ENCODE assay signal across 25 mouse cellular contexts in genomic region chr10:63117583-63117982, GRCm38 (mm10). TPM values are rescaled to one million over a fixed set of nuclear protein-coding genes. Genes with fewer than 3 reads are reported as not detected.
A peak's percentile ranks its signal among the peaks of the same experiment; 100 is the strongest.
DNase-seq lines count a peak whose midpoint lies in the region; ATAC-seq and TF ChIP-seq lines count a peak whose summit lies in the region.
"Had no signal": no experiment of that assay in that cellular context is flagged by ENCODE, and none has a peak within 500 bp of the region (broad histone marks: within the 10 kb centered on the region; RNA-seq: fewer than 3 reads in every experiment).

No protein-coding gene starts in this region.

- DNase-seq in A20 (ENCODE audit: low read depth, low spot score) (peak; percentile 27), ZHBTc4 (ENCODE audit: low read depth, low spot score) (peak; percentile 68)
- DNase-seq in gastrocnemius, postnatal 25 days: no peak
- DNase-seq: adrenal gland, postnatal 10 days; B cell, adult 2 months; cerebellum, adult 9-10 months; heart, postnatal 4 days; kidney, adult 11 months; kidney, postnatal 14 days; lung, postnatal 36 days; thymus, postnatal 14 days had no signal

- WGBS in intestine, postnatal 0 days: 97% methylated on average over 8 of the region's 8 CpGs
- WGBS in intestine, embryonic 16.5 days: 92% methylated on average over 8 of the region's 8 CpGs

- H3K4me3 ChIP-seq in intestine, postnatal 0 days (ENCODE audit: low read depth, low read length): no peak overlapping the region
- no peak overlapping the region for H3K4me3 ChIP-seq in intestine, embryonic 16.5 days (ENCODE audit: low read length)
- no peak overlapping the region for H3K4me3 ChIP-seq in ES-Bruce4 (ENCODE audit: low read depth, low read length)
- H3K4me3 ChIP-seq: embryonic facial prominence, embryonic 15.5 days; hindbrain, embryonic 15.5 days; lung, embryonic 15.5 days; midbrain, embryonic 15.5 days had no signal

- no peak for ATAC-seq in intestine, postnatal 0 days
- no peak for ATAC-seq in intestine, embryonic 16.5 days
- no peak for ATAC-seq in megakaryocyte progenitor cell, adult 5-6 weeks (replicated peaks; ENCODE audit: poor library complexity)
- ATAC-seq: forebrain, embryonic 16.5 days; midbrain, embryonic 15.5 days had no signal

- TF ChIP-seq EP300 in ES-Bruce4 (IDR thresholded peaks at IDR 0.05; ENCODE audit: insufficient read depth, low read depth, low read length): no peak

- no peaks in the 10 kb centered on the region for H3K9me3 ChIP-seq in intestine, postnatal 0 days (ENCODE audit: control insufficient read depth)
- H3K9me3 ChIP-seq in intestine, embryonic 16.5 days (ENCODE audit: control insufficient read depth, low read length): no peaks in the 10 kb centered on the region
- H3K9me3 ChIP-seq in ES-Bruce4 (replicated peaks; ENCODE audit: control insufficient read depth, insufficient read depth, low read length, poor library complexity, severe bottlenecking): no peaks in the 10 kb centered on the region
- H3K9me3 ChIP-seq: embryonic facial prominence, embryonic 15.5 days; hindbrain, embryonic 15.5 days; lung, embryonic 15.5 days; midbrain, embryonic 15.5 days had no signal

- no peak overlapping the region for H3K27ac ChIP-seq in intestine, postnatal 0 days (ENCODE audit: low read depth, low read length)
- no peak overlapping the region for H3K27ac ChIP-seq in intestine, embryonic 16.5 days (ENCODE audit: low read length)
- no peak overlapping the region for H3K27ac ChIP-seq in ES-Bruce4 (ENCODE audit: insufficient read depth, low read length)
- H3K27ac ChIP-seq: embryonic facial prominence, embryonic 15.5 days; hindbrain, embryonic 15.5 days; liver, embryonic 14.5 days; lung, embryonic 15.5 days; midbrain, embryonic 15.5 days had no signal

- H3K9ac ChIP-seq in intestine, postnatal 0 days (ENCODE audit: low read depth, low read length): no peak overlapping the region
- no peak overlapping the region for H3K9ac ChIP-seq in intestine, embryonic 16.5 days (ENCODE audit: low read depth, low read length)
- no peak overlapping the region for H3K9ac ChIP-seq in ES-Bruce4 (ENCODE audit: low read depth, poor library complexity, severe bottlenecking)
- H3K9ac ChIP-seq: embryonic facial prominence, embryonic 15.5 days; hindbrain, embryonic 15.5 days; liver, embryonic 14.5 days; lung, embryonic 15.5 days; midbrain, embryonic 15.5 days had no signal

- no peaks in the 10 kb centered on the region for H3K27me3 ChIP-seq in intestine, postnatal 0 days (replicated peaks; ENCODE audit: control insufficient read depth, insufficient read depth, low read length)
- no peaks in the 10 kb centered on the region for H3K27me3 ChIP-seq in intestine, embryonic 16.5 days (replicated peaks; ENCODE audit: control insufficient read depth, insufficient read depth, low read length)
- H3K27me3 ChIP-seq in ES-Bruce4 (ENCODE audit: control insufficient read depth, insufficient read depth, low read length, poor library complexity, severe bottlenecking): no peaks in the 10 kb centered on the region
- H3K27me3 ChIP-seq: embryonic facial prominence, embryonic 15.5 days; hindbrain, embryonic 15.5 days; lung, embryonic 15.5 days; midbrain, embryonic 15.5 days had no signal

- no peak for TF ChIP-seq POLR2A in ES-Bruce4 (IDR thresholded peaks at IDR 0.05; ENCODE audit: insufficient read depth, low read length)

- H3K36me3 ChIP-seq in intestine, postnatal 0 days (ENCODE audit: control insufficient read depth, insufficient read depth): no peaks in the 10 kb centered on the region
- H3K36me3 ChIP-seq in intestine, embryonic 16.5 days (ENCODE audit: control insufficient read depth, insufficient read depth, low read length): no peaks in the 10 kb centered on the region
- no peaks in the 10 kb centered on the region for H3K36me3 ChIP-seq in ES-Bruce4 (ENCODE audit: control insufficient read depth, insufficient read depth, low read length, poor library complexity, severe bottlenecking)
- H3K36me3 ChIP-seq: embryonic facial prominence, embryonic 15.5 days; hindbrain, embryonic 15.5 days; lung, embryonic 15.5 days; midbrain, embryonic 15.5 days had no signal

- TF ChIP-seq CTCF in intestine, postnatal 0 days (IDR thresholded peaks at IDR 0.05; ENCODE audit: low read depth): peak; percentile 18; the same call in 1 of the 2 replicates
- TF ChIP-seq CTCF in ES-Bruce4 (IDR thresholded peaks at IDR 0.05; ENCODE audit: low read depth, low read length): peak; percentile 29

- H3K4me2 ChIP-seq in intestine, postnatal 0 days (replicated peaks; ENCODE audit: low read depth): no peak overlapping the region
- no peak overlapping the region for H3K4me2 ChIP-seq in intestine, embryonic 16.5 days (ENCODE audit: low read depth, low read length)
- H3K4me2 ChIP-seq: embryonic facial prominence, embryonic 15.5 days; hindbrain, embryonic 15.5 days; lung, embryonic 15.5 days; midbrain, embryonic 15.5 days had no signal

- H3K4me1 ChIP-seq in intestine, postnatal 0 days (replicated peaks; ENCODE audit: control insufficient read depth, insufficient read depth, low read length): no peaks in the 10 kb centered on the region
- H3K4me1 ChIP-seq in intestine, embryonic 16.5 days (ENCODE audit: control insufficient read depth, insufficient read depth, low read length): no peaks in the 10 kb centered on the region
- no peaks in the 10 kb centered on the region for H3K4me1 ChIP-seq in ES-Bruce4 (ENCODE audit: control insufficient read depth, insufficient read depth, low read length)
- H3K4me1 ChIP-seq: embryonic facial prominence, embryonic 15.5 days; hindbrain, embryonic 15.5 days; lung, embryonic 15.5 days; midbrain, embryonic 15.5 days had no signal

RNA-seq across cellular contexts. Expression of gene Atoh7, which starts 18.1 kb away (rescaled TPM):
- not detected in 2 replicates for polyA plus RNA-seq in intestine, postnatal 0 days (2015; fragmentation: Nextera tagmentation; extraction: Ambion mirVana)
- not detected in 2 replicates for polyA plus RNA-seq in intestine, embryonic 16.5 days (2015; fragmentation: Nextera tagmentation; extraction: Ambion mirVana)
- polyA plus RNA-seq in ES-Bruce4 (2011; ENCODE audit: insufficient read depth, insufficient read length, low read depth, missing spikeins): not detected in 2 replicates
- total RNA-seq in megakaryocyte progenitor cell, adult 5-6 weeks (2015): not detected in 2 replicates
- not detected in 2 replicates for total RNA-seq in megakaryocyte progenitor cell, adult 5-6 weeks (2017)
- total RNA-seq in gastrocnemius, postnatal 25 days (2021): not detected
- total RNA-seq: adrenal gland, postnatal 10 days; gastrocnemius, postnatal 4 days; heart, postnatal 4 days; megakaryocyte-erythroid progenitor cell, adult 5-6 weeks had no signal
- polyA plus RNA-seq: heart, embryonic 16.5 days; lung, embryonic 15.5 days; spleen, adult 2 months had no signal

RNA-seq across cellular contexts. Expression of gene Pbld1, which starts 57.6 kb away (rescaled TPM):
- polyA plus RNA-seq in intestine, postnatal 0 days (2015; fragmentation: Nextera tagmentation; extraction: Ambion mirVana): 1.8 and 2.1 TPM in 2 replicates
- polyA plus RNA-seq in intestine, embryonic 16.5 days (2015; fragmentation: Nextera tagmentation; extraction: Ambion mirVana): 4.0 and 4.7 TPM in 2 replicates
- not detected in 2 replicates for polyA plus RNA-seq in ES-Bruce4 (2011; ENCODE audit: insufficient read depth, insufficient read length, low read depth, missing spikeins)
- 0.27 and 0.32 TPM in 2 replicates for total RNA-seq in megakaryocyte progenitor cell, adult 5-6 weeks (2015)
- 0.17 TPM in 1 of 2 replicates, not detected in the other for total RNA-seq in megakaryocyte progenitor cell, adult 5-6 weeks (2017)
- 1 to 10 TPM in 1 of 2 experiments, under 1 TPM in 1; 0.35 to 1.1 TPM for total RNA-seq in gastrocnemius, postnatal 25 days (2021)
